Mouse (Mus musculus) myocyte (in vitro differentiated cells): Measurements from ENCODE around the gene Tectb.

Experiments
- CEBPB ChIP-seq: IDR thresholded peaks from 2 replicates; pipeline ENCODE4 v1.6.1; 2011; ENCODE audit warnings: mild to moderate bottlenecking, moderate library complexity; ENCODE audit not compliant: poor library complexity, insufficient read depth, severe bottlenecking
- MAX ChIP-seq: IDR thresholded peaks from one replicate; pipeline ENCODE4 v1.6.1; 2011; ENCODE audit warnings: low read depth, mild to moderate bottlenecking, control low read depth
- POLR2A ChIP-seq: IDR thresholded peaks from one replicate; pipeline ENCODE4 v1.6.1; 2011; ENCODE audit warnings: low read depth, mild to moderate bottlenecking, control low read depth, moderate library complexity; ENCODE audit not compliant: insufficient read length
- POLR2AphosphoS2 ChIP-seq: IDR thresholded peaks from one replicate; pipeline ENCODE4 v1.6.1; 2011; ENCODE audit warnings: low read depth, control low read depth; ENCODE audit not compliant: insufficient read length
- SRF ChIP-seq: IDR thresholded peaks from one replicate; pipeline ENCODE4 v1.6.1; 2011; ENCODE audit warnings: low read depth; ENCODE audit not compliant: control insufficient read depth, insufficient read length
- TCF12 ChIP-seq: IDR thresholded peaks from one replicate; pipeline ENCODE4 v1.6.1; 2011; ENCODE audit warnings: mild to moderate bottlenecking, control low read depth; ENCODE audit not compliant: poor library complexity, insufficient read depth, severe bottlenecking
- USF1 ChIP-seq: IDR thresholded peaks from one replicate; pipeline ENCODE4 v1.6.1; 2011; ENCODE audit warnings: low read depth, mild to moderate bottlenecking, control low read depth, moderate library complexity

- TF ChIP-seq MAX: no peak
- no peak for TF ChIP-seq POLR2AphosphoS2
- no peak for TF ChIP-seq POLR2A
- no peak for TF ChIP-seq USF1
- TF ChIP-seq SRF: no peak
- no peak for TF ChIP-seq CEBPB
- TF ChIP-seq TCF12: no peak
Measured at GRCm38 (mm10) chr19:55131747-55132146, 48.8 kb upstream of the Tectb start.
